Comparison of ENCODE assay signal across 9 mouse cellular contexts in the genomic region with DNA sequence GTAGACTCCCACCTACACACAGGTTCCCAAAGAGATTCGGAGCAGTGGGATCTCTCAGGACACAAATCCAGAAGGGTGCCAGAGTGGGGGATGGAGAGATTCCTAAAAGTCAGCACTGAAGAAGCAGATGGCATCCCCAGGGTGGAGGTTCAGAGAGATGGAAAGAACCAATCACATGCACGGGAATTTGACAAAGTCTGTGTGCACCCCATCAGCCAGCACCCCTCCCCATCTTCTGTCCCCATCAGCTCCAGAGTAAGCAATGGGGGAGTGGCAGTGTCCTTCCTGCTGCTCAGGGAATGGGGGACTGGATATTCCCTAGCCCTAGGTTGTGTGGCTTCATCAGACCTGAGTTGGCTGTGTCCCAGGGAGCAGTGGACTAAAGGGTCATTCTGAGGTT. TPM values are rescaled to one million over a fixed set of nuclear protein-coding genes. Genes with fewer than 3 reads are reported as not detected.
DNase-seq lines count a peak whose midpoint lies in the region; ATAC-seq and TF ChIP-seq lines count a peak whose summit lies in the region.
"Had no signal": no experiment of that assay in that cellular context is flagged by ENCODE, and none has a peak within 500 bp of the region (broad histone marks: within the 10 kb centered on the region; RNA-seq: fewer than 3 reads in every experiment).

No protein-coding gene starts in this region.

- TF ChIP-seq POLR2A in limb, embryonic 14.5 days (IDR thresholded peaks at IDR 0.05; ENCODE audit: borderline replicate concordance, extremely low read depth, insufficient read depth, insufficient read length), result no peak

- H3K27me3 ChIP-seq in heart, embryonic 13.5 days (replicated peaks), result peaks cover 53% of the 10 kb centered on the region
- 0 out of 2 replicates have a peak, but pooled peaks cover 5% of the 10 kb centered on the region for H3K27me3 ChIP-seq in forebrain, embryonic 14.5 days (replicated peaks; ENCODE audit: control insufficient read depth, insufficient read depth, low read length)
- no peaks in the 10 kb centered on the region for H3K27me3 ChIP-seq in limb, embryonic 14.5 days (ENCODE audit: control insufficient read depth, insufficient read depth, low read length)

- peak overlapping the region; percentile 72 for H3K4me2 ChIP-seq in heart, embryonic 13.5 days
- H3K4me2 ChIP-seq in forebrain, embryonic 14.5 days (ENCODE audit: low read length), result peak overlapping the region; percentile 51
- peak overlapping the region; percentile 79 for H3K4me2 ChIP-seq in limb, embryonic 14.5 days (replicated peaks; ENCODE audit: low read depth, low read length, severe bottlenecking)

- H3K27ac ChIP-seq in heart, embryonic 13.5 days (replicated peaks), result peak overlapping the region; percentile 91
- H3K27ac ChIP-seq in forebrain, embryonic 14.5 days (ENCODE audit: low read depth, low read length), result no peak overlapping the region
- no peak overlapping the region for H3K27ac ChIP-seq in limb, embryonic 14.5 days (replicated peaks; ENCODE audit: low read depth, low read length)

- peaks cover 63% of the 10 kb centered on the region for H3K4me1 ChIP-seq in heart, embryonic 13.5 days
- H3K4me1 ChIP-seq in forebrain, embryonic 14.5 days (ENCODE audit: control insufficient read depth, insufficient read depth, low read length), result peaks cover 19% of the 10 kb centered on the region
- H3K4me1 ChIP-seq in limb, embryonic 14.5 days (ENCODE audit: control insufficient read depth, insufficient read depth, low read length), result peaks cover 31% of the 10 kb centered on the region

- WGBS in heart, embryonic 13.5 days, result 10% methylated on average over 2 of the region's 2 CpGs
- 3% methylated on average over 2 of the region's 2 CpGs for WGBS in forebrain, embryonic 14.5 days
- 4% methylated on average over 2 of the region's 2 CpGs for WGBS in limb, embryonic 14.5 days

- peak overlapping the region; percentile 60 for H3K4me3 ChIP-seq in heart, embryonic 13.5 days
- H3K4me3 ChIP-seq in forebrain, embryonic 14.5 days (ENCODE audit: low read depth, low read length), result no peak overlapping the region
- H3K4me3 ChIP-seq in limb, embryonic 14.5 days (replicated peaks; ENCODE audit: low read length), result peak overlapping the region; percentile 39

- no peaks in the 10 kb centered on the region for H3K9me3 ChIP-seq in heart, embryonic 13.5 days
- H3K9me3 ChIP-seq in forebrain, embryonic 14.5 days (replicated peaks; ENCODE audit: control insufficient read depth, low read length), result no peaks in the 10 kb centered on the region
- H3K9me3 ChIP-seq in limb, embryonic 14.5 days (ENCODE audit: control insufficient read depth, low read length), result no peaks in the 10 kb centered on the region

- peak overlapping the region; percentile 86 for H3K9ac ChIP-seq in heart, embryonic 13.5 days
- peak overlapping the region; percentile 13; the same call in 1 of the 2 replicates for H3K9ac ChIP-seq in forebrain, embryonic 14.5 days (ENCODE audit: low read length)
- no peak overlapping the region; the same call in 1 of the 2 replicates for H3K9ac ChIP-seq in limb, embryonic 14.5 days (ENCODE audit: low read depth, low read length, severe bottlenecking)

- intact Hi-C loops in heart, postnatal 10 days (cut with DNase I), result loop anchor here (2.0 kb wide), 1 partner anchor 48 kb away; no protein-coding TSS in a partner anchor

- peaks cover 8% of the 10 kb centered on the region for H3K36me3 ChIP-seq in heart, embryonic 13.5 days
- no peaks in the 10 kb centered on the region for H3K36me3 ChIP-seq in forebrain, embryonic 14.5 days (ENCODE audit: control insufficient read depth, insufficient read depth, low read length)
- no peaks in the 10 kb centered on the region for H3K36me3 ChIP-seq in limb, embryonic 14.5 days (ENCODE audit: control insufficient read depth, insufficient read depth, low read length)

- ATAC-seq in heart, embryonic 13.5 days (ENCODE audit: extremely low read depth, insufficient number of reproducible peaks, low FRiP score, low TSS enrichment), result no peak
- ATAC-seq in forebrain, embryonic 14.5 days, result peak; percentile 75
- peak; percentile 21; the same call in 1 of the 2 replicates for ATAC-seq in limb, embryonic 14.5 days (ENCODE audit: low FRiP score, low read depth)

- DNase-seq in heart, postnatal 10 days, result no peak
- DNase-seq in cerebellum, adult 11 months, result peak; percentile 78
- peak; percentile 59 for DNase-seq in forebrain, embryonic 14.5 days (ENCODE audit: low spot score)
- no peak for DNase-seq in limb, embryonic 14.5 days (ENCODE audit: low spot score)
- no peak for DNase-seq in adrenal gland, postnatal 10 days
- no peak for DNase-seq in gastrocnemius, postnatal 10 days
- no peak for DNase-seq in adrenal gland, adult 8-10 months

RNA-seq across cellular contexts. Expression of a gene that starts 0.7 kb away (rescaled TPM):
- polyA plus RNA-seq in heart, embryonic 13.5 days (2015; fragmentation: Nextera tagmentation; extraction: Ambion mirVana), result 11.8 and 12.5 TPM in 2 replicates
- total RNA-seq in heart, postnatal 10 days (2021), result 10 to 100 TPM; 26.5 to 26.7 TPM
- 0.30 and 0.41 TPM in 2 replicates for polyA plus RNA-seq in forebrain, embryonic 14.5 days (2014; fragmentation: Nextera tagmentation; extraction: Ambion mirVana)
- 3.0 and 3.6 TPM in 2 replicates for polyA plus RNA-seq in limb, embryonic 14.5 days (2012; rRNA removed)
- 3.5 and 4.3 TPM in 2 replicates for polyA plus RNA-seq in limb, embryonic 14.5 days (2014; fragmentation: Nextera tagmentation; extraction: Ambion mirVana)
- 10 to 100 TPM in 1 of 2 experiments, 1 to 10 TPM in 1; 7.0 to 10.2 TPM for total RNA-seq in adrenal gland, postnatal 10 days (2021)
- under 1 TPM; 0.21 to 0.59 TPM for total RNA-seq in gastrocnemius, postnatal 10 days (2021)
- total RNA-seq in adrenal gland, adult 8-10 months (2022), result 10 to 100 TPM; 45.0 to 65.6 (median 56.0) TPM

RNA-seq across cellular contexts. Expression of a gene that starts 13.1 kb away (rescaled TPM):
- polyA plus RNA-seq in heart, embryonic 13.5 days (2015; fragmentation: Nextera tagmentation; extraction: Ambion mirVana), result 0.45 and 0.47 TPM in 2 replicates
- 1 to 10 TPM in 1 of 2 experiments, under 1 TPM in 1; 0.31 to 1.2 TPM for total RNA-seq in heart, postnatal 10 days (2021)
- 0.43 and 0.67 TPM in 2 replicates for polyA plus RNA-seq in forebrain, embryonic 14.5 days (2014; fragmentation: Nextera tagmentation; extraction: Ambion mirVana)
- polyA plus RNA-seq in limb, embryonic 14.5 days (2012; rRNA removed), result 0.16 and 0.29 TPM in 2 replicates
- polyA plus RNA-seq in limb, embryonic 14.5 days (2014; fragmentation: Nextera tagmentation; extraction: Ambion mirVana), result 0.14 and 0.33 TPM in 2 replicates
- total RNA-seq in adrenal gland, postnatal 10 days (2021), result not detected
- not detected for total RNA-seq in gastrocnemius, postnatal 10 days (2021)
- total RNA-seq in adrenal gland, adult 8-10 months (2022), result not detected
- polyA plus RNA-seq: spleen, adult 2 months had no signal

RNA-seq across cellular contexts. Expression of a gene that starts 22.5 kb away (rescaled TPM):
- polyA plus RNA-seq in heart, embryonic 13.5 days (2015; fragmentation: Nextera tagmentation; extraction: Ambion mirVana), result 5.6 and 6.8 TPM in 2 replicates
- total RNA-seq in heart, postnatal 10 days (2021), result 1 to 10 TPM; 3.9 to 4.9 TPM
- polyA plus RNA-seq in forebrain, embryonic 14.5 days (2014; fragmentation: Nextera tagmentation; extraction: Ambion mirVana), result 1.8 and 2.1 TPM in 2 replicates
- polyA plus RNA-seq in limb, embryonic 14.5 days (2012; rRNA removed), result 2.5 and 2.6 TPM in 2 replicates
- 1.2 and 1.5 TPM in 2 replicates for polyA plus RNA-seq in limb, embryonic 14.5 days (2014; fragmentation: Nextera tagmentation; extraction: Ambion mirVana)
- total RNA-seq in adrenal gland, postnatal 10 days (2021), result 1 to 10 TPM; 3.3 to 4.8 TPM
- not detected for total RNA-seq in gastrocnemius, postnatal 10 days (2021)
- total RNA-seq in adrenal gland, adult 8-10 months (2022), result 10 to 100 TPM; 10.3 to 17.9 (median 13.4) TPM

RNA-seq across cellular contexts. Expression of a gene that starts 25.0 kb away (rescaled TPM):
- 3.4 and 5.8 TPM in 2 replicates for polyA plus RNA-seq in heart, embryonic 13.5 days (2015; fragmentation: Nextera tagmentation; extraction: Ambion mirVana)
- total RNA-seq in heart, postnatal 10 days (2021), result 10 to 100 TPM; 33.4 to 41.3 TPM
- polyA plus RNA-seq in forebrain, embryonic 14.5 days (2014; fragmentation: Nextera tagmentation; extraction: Ambion mirVana), result 7.0 and 7.1 TPM in 2 replicates
- 449 and 693 TPM in 2 replicates for polyA plus RNA-seq in limb, embryonic 14.5 days (2012; rRNA removed)
- polyA plus RNA-seq in limb, embryonic 14.5 days (2014; fragmentation: Nextera tagmentation; extraction: Ambion mirVana), result 49.0 and 59.3 TPM in 2 replicates
- total RNA-seq in adrenal gland, postnatal 10 days (2021), result 1 to 10 TPM; 2.1 to 2.8 TPM
- 1 to 10 TPM; 7.0 to 9.0 TPM for total RNA-seq in gastrocnemius, postnatal 10 days (2021)
- total RNA-seq in adrenal gland, adult 8-10 months (2022), result under 1 TPM; 0.14 to 0.73 (median 0.21) TPM

RNA-seq across cellular contexts. Expression of a gene that starts 50.0 kb away (rescaled TPM):
- 4.8 and 5.3 TPM in 2 replicates for polyA plus RNA-seq in heart, embryonic 13.5 days (2015; fragmentation: Nextera tagmentation; extraction: Ambion mirVana)
- total RNA-seq in heart, postnatal 10 days (2021), result 10 to 100 TPM in 1 of 2 experiments, 1 to 10 TPM in 1; 9.8 to 10.2 TPM
- 3.9 and 4.1 TPM in 2 replicates for polyA plus RNA-seq in forebrain, embryonic 14.5 days (2014; fragmentation: Nextera tagmentation; extraction: Ambion mirVana)
- polyA plus RNA-seq in limb, embryonic 14.5 days (2012; rRNA removed), result 11.5 and 12.9 TPM in 2 replicates
- polyA plus RNA-seq in limb, embryonic 14.5 days (2014; fragmentation: Nextera tagmentation; extraction: Ambion mirVana), result 2.2 and 3.9 TPM in 2 replicates
- total RNA-seq in adrenal gland, postnatal 10 days (2021), result 10 to 100 TPM in 1 of 2 experiments, 1 to 10 TPM in 1; 8.3 to 10.1 TPM
- total RNA-seq in gastrocnemius, postnatal 10 days (2021), result 1 to 10 TPM; 4.3 to 6.0 TPM
- total RNA-seq in adrenal gland, adult 8-10 months (2022), result 10 to 100 TPM; 15.3 to 35.4 (median 25.1) TPM

Comparison
In these comparisons a context has a peak if more than half of its experiments do, and no peak if none do; other contexts are left out.
1. DNase-seq: peak in cerebellum, adult 11 months (single experiment) and forebrain, embryonic 14.5 days (single experiment); none in heart, postnatal 10 days (0 of 2), limb, embryonic 14.5 days (single experiment), adrenal gland, postnatal 10 days (single experiment), gastrocnemius, postnatal 10 days (single experiment) and adrenal gland, adult 8-10 months (single experiment).
2. RNA of a gene that starts 0.7 kb away (total RNA-seq): 45.0 to 65.6 TPM in adrenal gland, adult 8-10 months, 26.5 to 26.7 TPM in heart, postnatal 10 days and 7.0 to 10.2 TPM in adrenal gland, postnatal 10 days; 0.21 to 0.59 TPM in gastrocnemius, postnatal 10 days; every median in the first group is over 4 times any median in the second.
3. RNA of a gene that starts 22.5 kb away (total RNA-seq): 10.3 to 17.9 TPM in adrenal gland, adult 8-10 months, 3.9 to 4.9 TPM in heart, postnatal 10 days and 3.3 to 4.8 TPM in adrenal gland, postnatal 10 days; not detected in gastrocnemius, postnatal 10 days; every median in the first group is over 4 times any median in the second.
4. Peak in every context shown above with its lines, with median percentiles within 50 percentile points of each other: H3K4me2 ChIP-seq.